Mouse (Mus musculus): ENCODE results near the gene Bicra. TPM values are rescaled to one million over a fixed set of nuclear protein-coding genes. Genes with fewer than 3 reads are reported as not detected.

The Bicra gene
- total and polyA plus RNA-seq, 2 experiments from 2014 or later: 5.0 to 5.8 TPM

- DNase-seq (no peak), ATAC-seq (no peak)
- Histone ChIP-seq H3K4me3 (ENCODE audit: low read depth, low read length) (no peak overlapping the region), H3K27me3 (ENCODE audit: insufficient read depth, low read length) (no peaks in the 10 kb centered on the region), H3K27ac (ENCODE audit: low read depth, low read length) (no peak overlapping the region), H3K4me1 (ENCODE audit: insufficient read depth) (peaks cover 8% of the 10 kb centered on the region), H3K9me3 (ENCODE audit: low read length) (no peaks in the 10 kb centered on the region), H3K36me3 (ENCODE audit: insufficient read depth) (no peaks in the 10 kb centered on the region), H3K4me2 (ENCODE audit: low read depth) (no peak overlapping the region), H3K9ac (no peak overlapping the region)
- 61% methylated on average over 4 of the region's 4 CpGs for WGBS
- no peak for TF ChIP-seq CTCF (IDR thresholded peaks at IDR 0.05; ENCODE audit: low read depth)
These were observed 7.2 kb upstream of the Bicra start for GRCm38 (mm10) chr7:16054966-16055365.

GRCm38 (mm10) chr7:16053105-16053504 lies 5.4 kb upstream of the Bicra start:
- Histone ChIP-seq H3K9ac (no peak overlapping the region), H3K36me3 (ENCODE audit: insufficient read depth) (no peaks in the 10 kb centered on the region), H3K27me3 (ENCODE audit: insufficient read depth, low read length) (no peaks in the 10 kb centered on the region), H3K4me3 (ENCODE audit: low read depth, low read length) (peak overlapping the region; percentile 43), H3K27ac (ENCODE audit: low read depth, low read length) (no peak overlapping the region), H3K4me2 (ENCODE audit: low read depth) (peak overlapping the region; percentile 52), H3K4me1 (ENCODE audit: insufficient read depth) (peaks cover 20% of the 10 kb centered on the region), H3K9me3 (ENCODE audit: low read length) (no peaks in the 10 kb centered on the region)
- DNase-seq (no peak), ATAC-seq (no peak)
- no peak for TF ChIP-seq CTCF (IDR thresholded peaks at IDR 0.05; ENCODE audit: low read depth)
- WGBS: 13% methylated on average over 6 of the region's 6 CpGs

- H3K9ac ChIP-seq: peak overlapping the region; percentile 39
- peak overlapping the region; percentile 43 for H3K4me3 ChIP-seq (ENCODE audit: low read depth, low read length)
- H3K4me2 ChIP-seq (ENCODE audit: low read depth): peak overlapping the region; percentile 52
- no peaks in the 10 kb centered on the region for H3K36me3 ChIP-seq (ENCODE audit: insufficient read depth)
- peak; percentile 86 for ATAC-seq
- no peaks in the 10 kb centered on the region for H3K9me3 ChIP-seq (ENCODE audit: low read length)
- peaks cover 20% of the 10 kb centered on the region for H3K4me1 ChIP-seq (ENCODE audit: insufficient read depth)
- WGBS: 2% methylated on average over 24 of the region's 24 CpGs
- DNase-seq: peak; percentile 98
- 0 out of 2 replicates have a peak, but pooled peaks have one; percentile 14 for TF ChIP-seq CTCF (IDR thresholded peaks at IDR 0.05; ENCODE audit: low read depth)
- H3K27me3 ChIP-seq (ENCODE audit: insufficient read depth, low read length): no peaks in the 10 kb centered on the region
- H3K27ac ChIP-seq (ENCODE audit: low read depth, low read length): peak overlapping the region; percentile 66
These were observed 5.0 kb upstream of the Bicra start for GRCm38 (mm10) chr7:16052684-16053083.

GRCm38 (mm10) chr7:16051883-16052595 lies 4.3 kb upstream of the Bicra start:
- Histone ChIP-seq H3K27ac (ENCODE audit: low read depth, low read length) (peak overlapping the region; percentile 66), H3K27me3 (ENCODE audit: insufficient read depth, low read length) (no peaks in the 10 kb centered on the region)
- WGBS: 5% methylated on average over 19 of the region's 19 CpGs

GRCm38 (mm10) chr7:16050600-16050999 lies 2.9 kb upstream of the Bicra start:
- ATAC-seq: no peak
- Histone ChIP-seq H3K4me2 (ENCODE audit: low read depth) (no peak overlapping the region), H3K4me3 (ENCODE audit: low read depth, low read length) (no peak overlapping the region), H3K36me3 (ENCODE audit: insufficient read depth) (no peaks in the 10 kb centered on the region), H3K27ac (ENCODE audit: low read depth, low read length) (no peak overlapping the region), H3K27me3 (ENCODE audit: insufficient read depth, low read length) (no peaks in the 10 kb centered on the region), H3K9me3 (ENCODE audit: low read length) (no peaks in the 10 kb centered on the region), H3K4me1 (ENCODE audit: insufficient read depth) (peaks cover 22% of the 10 kb centered on the region), H3K9ac (no peak overlapping the region)
- DNase-seq: no peak
- no peak for TF ChIP-seq CTCF (IDR thresholded peaks at IDR 0.05; ENCODE audit: low read depth)
- 90% methylated on average over 3 of the region's 3 CpGs for WGBS

More at GRCm38 (mm10) chr7:16051883-16052595, 4.3 kb upstream of the Bicra start:
- no peak for ATAC-seq
- H3K9ac ChIP-seq: peak overlapping the region; percentile 39
- H3K9me3 ChIP-seq (ENCODE audit: low read length): no peaks in the 10 kb centered on the region
- no peaks in the 10 kb centered on the region for H3K36me3 ChIP-seq (ENCODE audit: insufficient read depth)
- H3K4me3 ChIP-seq (ENCODE audit: low read depth, low read length): peak overlapping the region; percentile 43
- H3K4me2 ChIP-seq (ENCODE audit: low read depth): peak overlapping the region; percentile 52
- DNase-seq: peak; percentile 76
- peak; percentile 78 for TF ChIP-seq CTCF (IDR thresholded peaks at IDR 0.05; ENCODE audit: low read depth)
- H3K4me1 ChIP-seq (ENCODE audit: insufficient read depth): peaks cover 20% of the 10 kb centered on the region

- no peak overlapping the region for H3K9ac ChIP-seq
- 76% methylated on average over 7 of the region's 7 CpGs for WGBS
- H3K4me2 ChIP-seq (ENCODE audit: low read depth): peak overlapping the region; percentile 86
- DNase-seq (no peak), ATAC-seq (no peak)
- H3K27me3 ChIP-seq (ENCODE audit: insufficient read depth, low read length): no peaks in the 10 kb centered on the region
- H3K36me3 ChIP-seq (ENCODE audit: insufficient read depth): no peaks in the 10 kb centered on the region
- peak overlapping the region; percentile 75; the same call in 1 of the 2 replicates for H3K4me3 ChIP-seq (ENCODE audit: low read depth, low read length)
- no peak for TF ChIP-seq CTCF (IDR thresholded peaks at IDR 0.05; ENCODE audit: low read depth)
- no peak overlapping the region for H3K27ac ChIP-seq (ENCODE audit: low read depth, low read length)
- no peaks in the 10 kb centered on the region for H3K9me3 ChIP-seq (ENCODE audit: low read length)
- peaks cover 30% of the 10 kb centered on the region for H3K4me1 ChIP-seq (ENCODE audit: insufficient read depth)
These were observed 1.8 kb upstream of the Bicra start for GRCm38 (mm10) chr7:16049576-16049915.

GRCm38 (mm10) chr7:16048675-16049575 lies 1.2 kb upstream of the Bicra start:
- ATAC-seq (no peak), DNase-seq (peak; percentile 2)

More at GRCm38 (mm10) chr7:16048675-16049575, 1.2 kb upstream of the Bicra start:
- no peaks in the 10 kb centered on the region for H3K36me3 ChIP-seq (ENCODE audit: insufficient read depth)
- peak overlapping the region; percentile 75 for H3K4me3 ChIP-seq (ENCODE audit: low read depth, low read length)
- peak overlapping the region; percentile 99 for H3K27ac ChIP-seq (ENCODE audit: low read depth, low read length)
- no peak for TF ChIP-seq CTCF (IDR thresholded peaks at IDR 0.05; ENCODE audit: low read depth)
- peaks cover 30% of the 10 kb centered on the region for H3K4me1 ChIP-seq (ENCODE audit: insufficient read depth)
- 8% methylated on average over 36 of the region's 36 CpGs for WGBS
- H3K27me3 ChIP-seq (ENCODE audit: insufficient read depth, low read length): no peaks in the 10 kb centered on the region
- no peaks in the 10 kb centered on the region for H3K9me3 ChIP-seq (ENCODE audit: low read length)
- H3K9ac ChIP-seq: peak overlapping the region; percentile 98
- H3K4me2 ChIP-seq (ENCODE audit: low read depth): peak overlapping the region; percentile 86
